26 mouse cellular contexts compared by ENCODE assay signal in genomic region chr2:52613888-52614287, GRCm38 (mm10).
A peak's percentile ranks its signal among the peaks of the same experiment; 100 is the strongest.
DNase-seq lines count a peak whose midpoint lies in the region; ATAC-seq lines count a peak whose summit lies in the region.
"Had no signal": no experiment of that assay in that cellular context is flagged by ENCODE, and none has a peak within 500 bp of the region (broad histone marks: within the 10 kb centered on the region; RNA-seq: fewer than 3 reads in every experiment).

No protein-coding gene starts in this region.

- H3K36me3 ChIP-seq in embryonic facial prominence, embryonic 10.5 days (replicated peaks), result no peaks in the 10 kb centered on the region
- no peaks in the 10 kb centered on the region for H3K36me3 ChIP-seq in liver, embryonic 13.5 days
- no peaks in the 10 kb centered on the region for H3K36me3 ChIP-seq in liver, embryonic 16.5 days (ENCODE audit: control insufficient read depth, insufficient read depth)
- H3K36me3 ChIP-seq: forebrain, embryonic 10.5 days; heart, embryonic 12.5 days; heart, embryonic 15.5 days; hindbrain, embryonic 10.5 days had no signal

- peak; percentile 73 for ATAC-seq in liver, embryonic 13.5 days (ENCODE audit: low read depth)
- peak; percentile 93 for ATAC-seq in liver, embryonic 16.5 days (ENCODE audit: low read depth)
- no peak for ATAC-seq in cerebellum, adult (ENCODE audit: insufficient number of reproducible peaks, low FRiP score, low TSS enrichment)
- ATAC-seq: forebrain, embryonic 14.5 days; hindbrain, postnatal 0 days; inflammation-experienced regulatory T-cells, adult 6 months; Patski had no signal

- no peaks in the 10 kb centered on the region for H3K27me3 ChIP-seq in embryonic facial prominence, embryonic 10.5 days (replicated peaks; ENCODE audit: low read depth, poor library complexity, severe bottlenecking)
- no peaks in the 10 kb centered on the region for H3K27me3 ChIP-seq in liver, embryonic 13.5 days
- no peaks in the 10 kb centered on the region for H3K27me3 ChIP-seq in liver, embryonic 16.5 days (ENCODE audit: control insufficient read depth, insufficient read depth, low read depth, low read length)
- H3K27me3 ChIP-seq: heart, embryonic 12.5 days; heart, embryonic 15.5 days; Patski had no signal

- no peaks in the 10 kb centered on the region for H3K4me1 ChIP-seq in embryonic facial prominence, embryonic 10.5 days
- H3K4me1 ChIP-seq in liver, embryonic 13.5 days (replicated peaks), result peaks cover 8% of the 10 kb centered on the region; the same call in 1 of the 2 replicates
- peaks cover 2% of the 10 kb centered on the region; the same call in 1 of the 2 replicates for H3K4me1 ChIP-seq in liver, embryonic 16.5 days (ENCODE audit: control insufficient read depth, low read depth, low read length)
- H3K4me1 ChIP-seq: forebrain, embryonic 10.5 days; hindbrain, embryonic 10.5 days had no signal

- H3K9me3 ChIP-seq in embryonic facial prominence, embryonic 10.5 days, result no peaks in the 10 kb centered on the region
- no peaks in the 10 kb centered on the region for H3K9me3 ChIP-seq in liver, embryonic 13.5 days (replicated peaks)
- H3K9me3 ChIP-seq in liver, embryonic 16.5 days (replicated peaks; ENCODE audit: control insufficient read depth, low read length), result no peaks in the 10 kb centered on the region
- H3K9me3 ChIP-seq: forebrain, embryonic 10.5 days; heart, embryonic 12.5 days; heart, embryonic 15.5 days; hindbrain, embryonic 10.5 days had no signal

- no peak overlapping the region for H3K4me2 ChIP-seq in liver, embryonic 13.5 days
- no peak overlapping the region for H3K4me2 ChIP-seq in liver, embryonic 16.5 days (ENCODE audit: low read depth, low read length)
- H3K4me2 ChIP-seq: heart, embryonic 12.5 days; heart, embryonic 15.5 days; hindbrain, embryonic 14.5 days had no signal

- WGBS in embryonic facial prominence, embryonic 10.5 days, result 91% methylated on average over 4 of the region's 4 CpGs
- WGBS in liver, embryonic 13.5 days (ENCODE audit: insufficient replicate concordance), result 58% methylated on average over 4 of the region's 4 CpGs
- WGBS in liver, embryonic 16.5 days (ENCODE audit: insufficient replicate concordance), result 57% methylated on average over 4 of the region's 4 CpGs

- H3K9ac ChIP-seq in liver, embryonic 13.5 days, result no peak overlapping the region
- H3K9ac ChIP-seq in liver, embryonic 16.5 days (ENCODE audit: low read depth, low read length), result no peak overlapping the region
- H3K9ac ChIP-seq: heart, embryonic 12.5 days; heart, embryonic 15.5 days; hindbrain, embryonic 14.5 days had no signal

- DNase-seq in adrenal gland, postnatal 36 days, result peak; percentile 7 to 15
- no peak for DNase-seq in adrenal gland, postnatal 4 days (ENCODE audit: low spot score in 2 of 2)
- DNase-seq in embryonic facial prominence, embryonic 10.5 days (ENCODE audit: low spot score), result peak; percentile 3
- no peak for DNase-seq in liver, embryonic 13.5 days
- no peak for DNase-seq in embryo, embryonic 10 days (ENCODE audit: low spot score)
- DNase-seq in ovary, postnatal 36 days (ENCODE audit: low spot score), result no peak
- DNase-seq: adrenal gland, postnatal 10 days; cerebellum, adult 18-20 months; cerebellum, adult 9-10 months; cerebellum, postnatal 14 days; embryo, embryonic 11 days; gastrocnemius, postnatal 25 days; heart, adult 18-20 months; heart, postnatal 10 days; heart, postnatal 36 days had no signal

- no peak overlapping the region for H3K4me3 ChIP-seq in embryonic facial prominence, embryonic 10.5 days
- H3K4me3 ChIP-seq in liver, embryonic 13.5 days (replicated peaks), result no peak overlapping the region
- no peak overlapping the region for H3K4me3 ChIP-seq in liver, embryonic 16.5 days (ENCODE audit: low read depth, low read length)
- H3K4me3 ChIP-seq: forebrain, embryonic 10.5 days; heart, embryonic 12.5 days; heart, embryonic 15.5 days; hindbrain, embryonic 10.5 days had no signal

- no peak overlapping the region for H3K27ac ChIP-seq in embryonic facial prominence, embryonic 10.5 days (replicated peaks)
- no peak overlapping the region; the same call in 1 of the 2 replicates for H3K27ac ChIP-seq in liver, embryonic 13.5 days
- H3K27ac ChIP-seq in liver, embryonic 16.5 days (ENCODE audit: low read length), result peak overlapping the region; percentile 64
- H3K27ac ChIP-seq: forebrain, embryonic 10.5 days; heart, embryonic 15.5 days; hindbrain, embryonic 10.5 days; hindbrain, embryonic 14.5 days; hindbrain, postnatal 0 days had no signal

Comparison
In these comparisons a context has a peak if more than half of its experiments do, and no peak if none do; other contexts are left out.
1. DNase-seq: peak in adrenal gland, postnatal 36 days (2 of 2) and embryonic facial prominence, embryonic 10.5 days (single experiment); none in adrenal gland, postnatal 4 days (0 of 2), liver, embryonic 13.5 days (single experiment), embryo, embryonic 10 days (single experiment) and ovary, postnatal 36 days (single experiment).